Mouse (Mus musculus) megakaryocyte progenitor cell, adult 5-6 weeks (primary cell): ENCODE measurements around the gene Xpc. TPM values are rescaled to one million over a fixed set of nuclear protein-coding genes. Genes with fewer than 3 reads are reported as not detected.

Experiments
- ATAC-seq: replicated peaks from 2 replicates; pipeline ENCODE4 v1.8.0; 2016; ENCODE audit warnings: mild to moderate bottlenecking, moderate TSS enrichment, inconsistent platforms; ENCODE audit not compliant: poor library complexity
- total RNA-seq, 2 experiments: library from RNA; stranded (forward) in 1 of 2; stranded (reverse) in 1 of 2; fragments of 157-497, 149-512 nt in 1 of 2; fragments of 200-1000 nt in 1 of 2; gene quantifications; 2 replicates each; pipeline versions ENCODE4 v1.2.3 to v1.2.4; 2015 to 2017

Gene Xpc
- 31.1 and 31.6 TPM in 2 replicates for total RNA-seq (2015)
- 79.0 and 80.6 TPM in 2 replicates for total RNA-seq (2017)

DNA sequence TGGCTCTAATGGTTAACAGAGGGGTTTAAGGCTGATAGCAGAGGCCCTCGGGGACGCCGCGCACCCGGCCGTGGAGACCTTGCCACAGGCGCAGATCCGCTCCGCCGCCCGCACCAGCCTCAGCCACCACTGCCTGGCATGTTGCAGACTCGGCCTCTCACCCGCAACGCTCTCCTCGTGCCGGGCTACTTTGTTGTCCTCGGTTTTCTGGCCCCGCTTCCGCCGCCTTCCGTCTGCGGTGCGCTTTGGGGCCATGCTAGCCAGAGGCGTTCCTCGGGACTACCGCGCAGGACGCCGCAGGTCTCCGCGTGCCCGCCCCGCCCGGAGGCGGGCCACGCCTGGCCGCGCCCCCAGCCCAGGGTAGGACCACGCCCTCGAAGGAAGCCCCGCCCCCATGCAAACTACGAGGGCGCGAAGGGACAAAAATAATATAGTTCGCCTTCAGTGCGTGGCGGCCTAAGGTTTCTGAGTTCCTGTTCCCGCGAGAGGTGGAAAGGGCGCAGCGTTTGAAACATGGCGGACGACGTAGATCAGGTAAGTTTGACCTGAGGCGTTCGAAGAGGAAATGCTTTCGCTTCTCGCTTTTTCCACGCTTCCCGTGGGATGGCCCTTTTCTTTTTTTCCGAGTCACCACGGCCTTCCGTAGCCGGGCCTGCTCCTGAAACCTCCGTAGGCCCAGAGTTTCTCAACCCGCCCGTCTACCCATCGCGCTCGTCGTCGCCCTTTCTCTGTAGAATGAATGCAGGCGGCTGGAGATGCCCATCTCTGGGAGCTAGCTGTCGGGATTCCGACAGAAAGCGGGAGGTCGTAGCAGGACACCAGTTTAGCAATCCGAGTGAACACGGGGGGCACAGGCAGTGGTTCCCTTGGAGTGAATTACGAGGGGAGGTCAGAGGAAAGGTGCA, at the start of gene Xpc, which contains the start of gene Lsm3:
Gene Xpc (minus strand): TSS at position 344 of the 905 bp plus-strand sequence.
Gene Lsm3 (plus strand): TSS at position 384 of the 905 bp plus-strand sequence.
- ATAC-seq = peak; percentile 96

DNA sequence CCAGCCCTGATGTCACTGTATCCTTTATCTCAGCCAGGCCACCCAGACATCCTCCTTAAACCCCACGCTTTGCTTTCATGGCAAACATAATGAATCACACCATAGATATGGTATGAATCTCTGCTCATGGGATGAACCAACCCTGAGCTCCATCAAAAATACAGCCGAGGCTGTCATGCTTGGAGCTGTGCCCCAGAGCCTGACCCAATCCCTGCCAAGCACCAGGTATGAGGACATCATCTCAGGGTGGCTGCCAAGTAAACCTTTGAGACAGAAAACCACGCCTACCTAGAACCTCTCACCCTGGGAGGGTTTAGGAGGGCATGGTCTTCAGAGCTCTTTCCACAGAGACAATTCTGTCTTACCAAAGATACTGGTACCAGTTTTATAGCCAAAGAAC, 47.3 kb upstream of the Xpc start:
- no peak for ATAC-seq

DNA sequence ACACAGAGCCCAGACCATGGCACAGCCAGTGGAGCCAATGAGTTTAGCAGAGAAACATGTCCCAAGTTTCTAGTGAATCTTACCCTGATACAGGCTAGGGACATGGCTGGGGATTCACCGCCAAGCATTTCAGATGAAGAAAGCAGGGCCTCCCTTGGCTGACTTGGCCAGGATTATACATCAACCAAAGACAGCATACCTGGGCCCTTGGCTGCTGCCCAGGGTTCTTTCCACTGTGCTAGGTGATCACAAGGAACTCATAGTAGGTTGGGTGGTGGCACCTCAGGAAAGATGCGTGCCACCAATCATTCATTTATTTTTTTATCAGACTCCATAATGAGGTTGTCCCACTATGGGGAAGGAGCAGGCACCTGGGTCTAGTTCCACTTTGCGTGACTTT, 44.5 kb upstream of the Xpc start:
- ATAC-seq = no peak

DNA sequence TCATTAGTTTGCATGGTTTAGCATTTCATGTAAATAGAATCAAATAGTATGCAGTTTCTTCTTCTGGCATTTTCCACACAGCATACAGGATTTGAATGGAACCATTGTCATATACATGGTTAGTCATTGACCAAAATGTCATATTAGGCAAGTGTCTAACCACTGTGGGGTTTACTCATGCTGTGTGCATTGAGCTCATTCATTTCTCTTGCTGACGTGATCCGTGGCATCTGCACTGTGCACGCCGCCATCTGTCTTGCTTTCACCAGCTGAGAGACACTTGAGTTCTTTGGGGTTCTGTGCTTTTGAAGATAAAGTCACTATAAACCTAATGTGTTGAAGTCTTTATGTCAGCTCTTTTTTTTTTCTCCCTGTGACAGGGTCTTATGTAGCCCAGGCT, 43.7 kb upstream of the Xpc start:
- no peak for ATAC-seq

DNA sequence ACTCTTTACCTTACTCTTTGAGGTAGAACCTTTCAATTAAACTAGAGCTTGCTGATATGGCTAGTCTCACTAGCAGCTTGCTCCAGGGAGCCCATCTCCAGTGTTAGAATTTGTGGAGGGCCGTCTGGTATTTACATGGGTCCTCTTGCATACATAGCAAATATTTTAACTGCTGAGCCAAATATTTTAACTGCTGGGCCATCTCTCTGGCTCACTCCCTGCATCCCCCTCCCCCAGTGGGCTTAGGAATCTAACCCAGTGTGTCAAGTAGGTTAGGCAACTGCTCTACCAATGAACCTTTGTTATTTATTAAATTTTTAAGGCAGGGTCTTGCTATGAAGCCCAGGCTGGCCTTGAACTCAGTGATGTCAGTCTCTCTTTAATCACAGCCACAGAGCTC, 42.9 kb upstream of the Xpc start:
- ATAC-seq = no peak

DNA sequence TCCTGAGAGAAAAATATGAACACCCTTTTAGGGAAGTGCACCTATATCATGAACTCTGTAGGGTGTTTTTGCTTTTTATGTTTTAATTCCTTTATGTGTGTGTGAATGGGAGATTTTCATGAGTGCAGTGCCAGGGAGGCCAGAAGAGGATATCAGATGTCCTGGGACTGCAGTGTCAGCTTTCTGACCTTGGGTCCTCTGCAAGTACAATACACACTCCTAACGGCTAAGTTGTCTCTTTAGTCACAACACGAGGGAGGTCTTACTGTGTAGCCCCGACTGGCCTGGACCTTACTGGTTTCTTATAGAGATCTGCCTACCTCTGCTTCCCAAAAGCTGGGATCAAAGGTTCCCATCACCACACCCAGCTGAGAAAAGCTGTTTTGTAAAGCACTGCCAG, 37.0 kb upstream of the Xpc start:
- no peak for ATAC-seq

DNA sequence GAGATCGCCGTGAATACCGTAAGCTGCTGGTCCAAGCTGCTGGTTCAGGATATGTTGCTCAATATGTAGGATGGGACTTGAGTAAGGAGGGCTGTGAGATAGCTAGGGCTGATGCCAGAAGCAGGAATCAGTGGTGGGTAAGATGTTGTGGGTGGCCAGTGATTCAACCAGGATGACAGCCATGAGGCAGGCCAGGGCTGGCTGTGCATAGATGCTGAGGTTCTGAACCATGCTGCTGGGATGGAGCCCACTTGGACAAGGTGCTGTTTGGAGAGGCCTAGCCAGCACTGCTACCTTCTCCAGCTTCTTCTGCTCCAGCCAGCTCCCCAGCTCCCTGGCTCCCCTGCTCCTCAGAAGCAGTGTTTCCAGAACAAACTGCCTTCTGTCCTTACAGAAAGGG, 36.0 kb upstream of the Xpc start:
- no peak for ATAC-seq

DNA sequence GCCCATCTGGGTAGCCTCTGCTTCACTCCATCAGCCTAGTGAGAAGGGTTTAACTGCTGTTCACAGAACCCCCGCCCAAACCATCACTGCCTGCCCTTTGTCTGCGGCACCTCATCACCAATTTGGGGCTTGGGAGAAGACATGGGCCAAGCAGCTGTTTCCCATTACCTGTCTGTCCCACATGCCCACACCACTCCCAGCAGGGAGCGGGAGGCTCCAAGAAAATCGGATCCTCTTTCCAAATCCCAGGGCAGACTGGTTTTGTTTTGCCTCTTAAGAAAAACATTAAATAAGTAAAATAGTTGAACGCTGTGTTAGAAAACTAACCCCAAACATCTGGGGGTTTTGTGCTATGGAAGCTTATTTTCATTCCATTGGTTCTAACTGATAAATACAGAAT, 33.9 kb upstream of the Xpc start:
- no peak for ATAC-seq

DNA sequence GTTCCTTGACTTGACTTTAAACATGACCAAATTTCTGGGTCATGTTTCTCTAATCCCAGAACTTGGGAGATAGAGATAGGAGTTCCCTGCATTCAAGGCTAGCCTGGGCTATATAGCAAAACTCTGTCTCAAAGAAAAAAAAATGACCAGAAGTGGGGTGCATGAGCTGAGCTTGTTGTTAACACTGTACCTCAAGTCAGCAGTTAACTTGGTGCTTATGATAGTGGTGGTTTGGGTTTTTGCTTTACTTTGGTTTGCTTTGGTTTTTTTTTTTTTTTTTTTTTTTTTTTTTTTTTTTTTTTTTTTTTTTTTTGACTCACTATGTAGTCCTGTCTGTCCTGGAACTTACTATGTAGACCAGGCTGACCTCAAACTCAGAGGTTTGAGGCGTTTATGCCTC, 31.6 kb upstream of the Xpc start:
- no peak for ATAC-seq

DNA sequence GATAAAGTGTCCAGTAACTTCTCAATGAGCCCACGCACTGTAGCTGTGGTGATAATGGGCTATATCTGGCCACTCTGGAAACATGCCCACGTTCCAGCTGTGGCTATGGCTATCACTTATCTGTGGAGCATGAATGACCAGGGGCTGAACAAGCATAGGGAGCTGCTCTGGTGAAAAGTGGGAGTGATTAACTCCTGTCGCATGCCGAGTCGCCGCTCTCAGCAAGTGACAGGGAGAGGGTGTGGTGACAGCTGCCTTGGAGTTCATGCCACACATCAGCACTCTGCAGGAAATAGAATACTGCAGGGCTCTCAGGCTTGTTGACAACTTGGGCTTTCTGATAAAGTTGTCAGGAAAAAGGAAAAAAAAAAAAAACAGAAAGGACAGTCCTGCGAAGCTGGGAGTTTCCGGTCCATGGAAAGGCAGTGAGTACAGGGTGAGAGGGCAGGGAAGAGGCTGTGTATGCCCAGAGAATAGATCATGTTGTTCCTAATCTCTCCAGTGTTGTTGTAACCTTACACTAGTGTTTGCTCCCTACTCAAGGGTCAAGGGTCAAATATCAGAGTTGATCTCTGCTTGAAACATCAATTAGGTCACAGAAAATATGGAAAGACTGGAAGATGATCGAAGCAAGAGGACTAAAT, 30.7 kb upstream of the Xpc start:
- ATAC-seq = no peak

DNA sequence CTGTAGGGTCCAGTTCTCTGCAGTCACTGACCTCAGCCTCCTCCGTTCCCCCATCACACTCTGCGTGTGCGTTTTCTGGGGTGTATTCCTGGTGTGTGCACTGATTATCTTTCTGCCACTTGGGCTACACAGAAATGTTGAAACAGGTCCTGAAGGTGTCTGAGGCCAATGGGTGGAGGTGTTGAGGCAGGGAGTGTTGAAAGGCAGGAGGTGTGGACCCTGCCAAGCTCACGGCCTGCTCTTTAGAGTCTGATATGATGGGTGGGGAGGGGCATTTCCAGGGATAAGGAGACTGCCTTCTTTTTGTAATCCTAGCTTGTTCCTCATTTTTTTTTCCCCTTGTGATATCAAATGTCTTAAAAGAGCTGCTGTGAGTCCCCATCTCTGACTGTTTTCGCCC, 27.4 kb upstream of the Xpc start:
- no peak for ATAC-seq

DNA sequence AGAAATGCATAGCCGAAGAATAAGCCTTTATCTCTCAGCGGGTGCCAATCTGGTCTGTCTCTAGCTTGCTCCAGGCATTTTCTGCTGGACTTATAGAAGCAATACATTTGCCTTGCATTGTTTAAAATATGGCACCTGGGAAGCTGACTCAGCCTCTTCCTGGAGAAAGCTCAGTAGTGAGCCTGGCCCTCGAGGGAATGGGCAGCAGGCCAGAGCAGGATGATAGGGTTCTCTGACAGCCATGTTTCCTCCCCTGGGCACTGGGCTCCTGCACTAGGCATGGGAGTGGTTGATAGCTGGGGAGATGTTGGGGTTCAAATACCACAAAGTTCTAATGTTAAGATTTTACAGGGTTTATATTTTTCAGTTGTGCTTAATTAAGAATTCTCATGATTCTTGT, 25.6 kb upstream of the Xpc start:
- ATAC-seq = no peak

DNA sequence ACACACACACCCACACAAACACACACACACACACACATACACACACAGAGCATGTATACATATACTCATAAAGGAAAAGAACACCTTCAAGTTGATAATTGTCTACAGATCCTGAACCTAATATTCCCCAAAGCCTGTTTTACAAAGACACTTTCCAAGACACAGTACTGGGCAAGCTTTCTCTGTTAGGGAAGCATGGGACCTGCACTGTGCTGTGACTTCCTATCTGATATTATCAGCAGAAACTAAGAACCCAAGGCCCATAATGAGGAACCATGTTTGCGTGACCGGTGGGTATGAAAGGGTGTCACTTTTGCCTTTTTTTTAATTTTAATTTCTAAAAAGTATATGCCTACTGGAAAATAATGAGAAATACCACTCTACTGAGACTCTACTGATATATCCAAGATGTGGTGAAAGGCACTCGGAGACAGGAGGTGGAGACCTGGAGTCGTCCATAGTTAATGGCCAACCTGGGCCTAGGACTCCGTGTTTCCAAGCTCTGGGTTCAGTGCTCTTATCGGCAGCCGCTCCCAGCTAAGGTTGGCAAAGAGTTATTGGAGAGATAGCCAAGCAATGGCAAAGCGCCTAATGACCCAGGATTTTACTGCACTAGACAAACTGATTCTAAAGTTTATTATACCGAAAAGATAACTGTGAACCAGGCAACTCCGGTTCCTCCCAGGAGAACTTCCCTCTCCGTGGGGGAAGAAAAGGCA, 20.5 kb upstream of the Xpc start:
- ATAC-seq = no peak

DNA sequence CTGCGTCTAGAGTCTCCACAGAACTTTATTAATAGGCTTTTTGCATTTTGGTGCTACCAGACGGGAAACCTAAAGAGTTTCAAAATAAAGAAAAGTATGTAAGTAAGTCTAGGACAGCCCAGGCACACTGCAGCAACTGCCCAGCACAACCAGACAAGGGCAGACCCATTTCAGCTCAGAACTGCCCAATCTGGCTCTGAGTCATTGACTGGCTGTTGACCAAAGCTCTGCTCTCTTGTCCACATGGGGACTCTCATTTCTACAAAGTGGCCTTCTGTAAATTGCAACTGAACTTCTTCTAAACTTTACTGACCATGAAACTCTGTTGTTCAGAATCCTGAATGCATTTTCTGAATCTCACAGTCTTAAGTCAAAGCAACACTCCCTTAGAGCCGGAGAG, 19.5 kb upstream of the Xpc start:
- ATAC-seq = no peak

DNA sequence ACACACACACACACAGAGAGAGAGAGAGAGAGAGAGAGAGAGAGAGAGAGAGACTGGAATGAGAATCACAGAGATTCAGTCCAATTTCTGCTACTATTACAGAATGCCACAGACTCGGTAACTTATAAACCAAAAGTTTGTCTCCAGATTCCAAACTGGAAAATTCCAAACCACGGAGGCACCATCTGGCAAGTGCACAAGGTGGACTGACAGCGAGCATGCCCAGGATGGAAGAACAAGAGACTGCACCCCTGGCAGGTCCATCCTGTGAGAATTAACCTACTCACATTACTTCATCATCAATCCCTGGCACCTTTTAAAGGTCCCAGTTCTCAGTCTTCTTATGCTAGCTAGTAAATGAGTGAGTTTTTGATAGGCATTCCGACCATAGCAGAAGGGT, 18.6 kb upstream of the Xpc start:
- no peak for ATAC-seq

DNA sequence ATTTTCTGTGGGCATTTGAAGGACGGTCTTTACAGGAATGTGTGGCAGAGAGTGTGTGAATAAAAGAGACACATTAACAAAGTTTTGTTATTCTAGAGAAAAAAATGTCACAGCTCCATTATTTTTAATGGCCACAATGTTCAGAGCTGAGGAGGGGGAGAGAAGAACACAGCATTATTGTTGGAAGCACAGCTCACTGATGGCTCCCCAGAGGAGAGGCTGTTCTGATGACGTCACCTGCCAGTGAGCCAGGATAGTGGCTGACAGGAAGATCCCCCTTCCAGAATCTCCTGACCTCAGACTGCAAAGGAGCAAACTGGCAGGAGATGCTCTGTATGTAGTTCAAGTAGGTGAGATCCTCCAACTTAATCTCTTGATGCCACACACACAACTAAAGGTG, 18.1 kb upstream of the Xpc start:
- ATAC-seq = no peak

DNA sequence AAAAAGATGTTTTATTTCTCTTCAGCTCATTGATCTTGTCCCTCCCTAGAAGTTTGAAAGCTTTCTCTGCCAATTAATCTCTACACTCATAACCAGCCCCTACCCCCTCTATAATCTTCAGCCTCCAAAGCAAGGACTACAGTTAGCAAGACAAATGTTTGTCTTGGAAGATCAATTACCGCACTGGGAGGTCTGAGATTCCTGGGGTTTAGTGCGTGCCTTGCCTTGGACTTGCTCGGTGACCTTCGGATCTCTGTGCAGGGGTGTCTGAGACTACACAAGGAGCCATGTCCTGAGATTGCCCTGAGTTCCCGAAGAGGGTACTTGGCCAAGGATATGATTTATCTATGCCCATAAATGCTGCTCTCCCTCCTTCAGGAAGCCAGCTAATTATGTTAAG, 17.7 kb upstream of the Xpc start:
- no peak for ATAC-seq

DNA sequence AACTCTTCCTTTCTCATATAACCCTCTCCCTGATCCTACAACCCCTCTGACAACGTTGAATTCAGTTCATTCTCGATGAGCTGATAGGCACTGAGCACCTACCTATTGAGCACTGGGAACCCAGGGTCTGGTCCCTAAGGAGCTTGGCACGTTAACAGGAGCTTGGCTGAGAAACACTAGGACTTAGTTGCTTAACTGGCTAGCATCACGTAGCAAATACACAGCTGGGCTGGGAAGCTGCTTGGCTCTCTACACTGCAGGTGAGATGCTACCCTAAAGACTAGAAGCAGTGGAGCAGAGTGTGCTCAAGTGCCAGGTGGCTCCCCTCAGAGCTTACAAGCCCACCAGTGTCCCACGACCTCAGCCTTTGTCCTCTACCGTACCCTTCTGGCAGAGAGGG, 17.0 kb upstream of the Xpc start:
- ATAC-seq = no peak

DNA sequence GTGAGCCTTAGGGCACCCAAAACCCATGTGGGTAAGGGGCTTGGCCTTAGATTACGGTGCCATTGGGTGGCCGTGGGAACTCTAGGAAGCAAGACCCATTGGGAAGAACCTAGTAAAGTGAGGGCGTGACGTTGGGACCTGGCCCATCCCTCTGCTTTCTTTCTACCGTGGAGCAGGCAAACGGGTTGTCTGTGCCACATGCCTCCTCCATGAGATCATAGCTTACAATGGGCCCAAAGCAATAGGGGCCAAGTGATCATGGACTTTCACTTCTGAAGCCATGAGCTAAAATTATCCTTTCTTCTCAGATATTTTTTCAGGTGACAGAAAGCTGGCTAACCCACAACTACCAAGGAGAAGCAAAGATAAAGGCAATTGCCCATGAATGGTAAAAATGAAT, 15.6 kb upstream of the Xpc start:
- ATAC-seq = no peak

DNA sequence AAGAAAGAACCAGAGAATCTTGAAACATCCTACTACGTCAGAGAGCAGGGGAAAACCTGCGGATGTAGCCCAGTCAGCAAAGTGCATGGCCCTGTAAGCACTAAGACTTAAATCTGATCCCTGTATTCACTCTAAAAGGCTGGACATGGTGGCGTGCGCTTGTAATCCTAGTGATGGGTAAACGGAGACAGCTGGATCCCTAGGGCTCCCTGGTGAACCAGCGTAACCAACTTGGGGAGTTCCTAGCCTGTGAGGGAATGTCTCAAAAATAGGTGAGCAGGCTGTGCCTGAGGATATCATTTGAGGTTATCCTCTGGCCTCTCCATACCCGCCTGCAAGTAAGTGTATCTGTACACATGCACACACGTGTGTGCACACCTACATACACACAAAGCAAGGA, 15.0 kb upstream of the Xpc start:
- ATAC-seq = no peak

DNA sequence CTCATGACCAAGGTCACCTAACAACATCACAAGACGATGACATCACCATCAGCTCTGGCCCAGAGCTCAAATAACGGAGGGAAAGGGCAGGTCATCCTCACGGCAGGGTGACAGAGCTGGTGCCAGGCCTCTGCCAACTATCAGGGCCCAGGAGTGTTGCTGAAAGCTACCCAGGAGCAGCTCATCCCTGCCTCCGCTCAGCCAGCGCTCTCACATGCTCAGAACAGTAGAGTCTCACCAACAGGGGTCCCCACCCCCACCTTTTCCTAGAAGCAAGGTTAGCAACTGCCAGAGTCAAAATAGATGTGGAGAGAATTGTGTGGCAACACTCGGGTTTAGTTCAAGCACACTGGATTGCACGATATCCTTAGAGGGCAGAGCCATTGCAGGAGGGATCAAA, 12.6 kb upstream of the Xpc start:
- no peak for ATAC-seq
